Mouse (Mus musculus) embryonic facial prominence, embryonic 11.5 days (tissue): ENCODE results near the gene Agpat1. TPM values are rescaled to one million over a fixed set of nuclear protein-coding genes. Genes with fewer than 3 reads are reported as not detected.

Experiments used
- ATAC-seq: fragments of 200-750 bp; cut with Nextera tagmentation; replicated peaks from 2 replicates; pipeline ENCODE4 v1.8.0; 2017; ENCODE audit warnings: low read depth; ENCODE audit not compliant: insufficient number of reproducible peaks, low FRiP score, low TSS enrichment
- DNase-seq: peaks from one replicate; pipeline ENCODE4 v3.0.0-alpha.2; 2015; ENCODE audit warnings: low spot score
- H3K27ac ChIP-seq: fragments of 300-500 bp; sonication (generic); replicated peaks from 2 replicates; pipeline ENCODE4 v1.5.1; 2014; ENCODE audit warnings: mild to moderate bottlenecking, low read depth, low read length, control low read depth
- H3K27me3 ChIP-seq: fragments of 300-500 bp; sonication (generic); 2 replicates; pipeline ENCODE4 v1.6.1; 2014; ENCODE audit warnings: mild to moderate bottlenecking, low read length, moderate library complexity, mixed read lengths; ENCODE audit not compliant: control insufficient read depth, insufficient read depth
- H3K36me3 ChIP-seq: fragments of 300-500 bp; sonication (generic); replicated peaks from 2 replicates; pipeline ENCODE4 v1.6.1; 2014; ENCODE audit warnings: low read depth, mild to moderate bottlenecking, low read length, moderate library complexity, mixed read lengths; ENCODE audit not compliant: control insufficient read depth, insufficient read depth
- H3K4me1 ChIP-seq: fragments of 300-500 bp; sonication (generic); 2 replicates; pipeline ENCODE4 v1.6.1; 2014; ENCODE audit warnings: low read length, mixed read lengths; ENCODE audit not compliant: control insufficient read depth, insufficient read depth
- H3K4me2 ChIP-seq: fragments of 300-500 bp; sonication (generic); 2 replicates; pipeline ENCODE4 v1.6.1; 2014; ENCODE audit warnings: low read depth, mild to moderate bottlenecking, control low read depth, low read length, moderate library complexity
- H3K4me3 ChIP-seq: fragments of 300-500 bp; sonication (generic); 2 replicates; pipeline ENCODE4 v1.5.1; 2014; ENCODE audit warnings: low read depth, low read length, control low read depth
- H3K9ac ChIP-seq: fragments of 300-500 bp; sonication (generic); replicated peaks from 2 replicates; pipeline ENCODE4 v1.6.1; 2014; ENCODE audit warnings: mild to moderate bottlenecking, control low read depth, low read length
- H3K9me3 ChIP-seq: fragments of 300-500 bp; sonication (generic); replicated peaks from 2 replicates; pipeline ENCODE4 v1.6.1; 2016; ENCODE audit warnings: mild to moderate bottlenecking, low read length, inconsistent platforms, mixed read lengths; ENCODE audit not compliant: control insufficient read depth
- WGBS: fragments of 180-500 bp; shearing (Covaris S2); extraction: QIAGEN DNeasy Blood & Tissue Kit; methylation state at CpG from one replicate; pipeline ENCODE4 v1.1.7; 2014; 5-methylcytosine and 5-hydroxymethylcytosine counted together
- polyA plus RNA-seq: library from polyadenylated mRNA; unstranded; fragments of >200 nt; fragmentation: Nextera tagmentation; extraction: Ambion mirVana; gene quantifications from 2 replicates; pipeline ENCODE4 v1.2.1, GENCODE M21; 2014

Agpat1 gene
- polyA plus RNA-seq, 1 experiment from 2014 or later = 55.3 TPM

GRCm38 (mm10) chr17:34661121-34661591, 57.1 kb downstream of the Agpat1 start:
- H3K4me2 ChIP-seq = peak overlapping the region; percentile 38
- H3K27ac ChIP-seq = no peak overlapping the region
- H3K9ac ChIP-seq = no peak overlapping the region; the same call in 1 of the 2 replicates
- no peaks in the 10 kb centered on the region; the same call in 1 of the 2 replicates for H3K4me1 ChIP-seq
- H3K9me3 ChIP-seq = no peaks in the 10 kb centered on the region
- peak; percentile 27 for DNase-seq
- WGBS = 12% methylated on average over 19 of the region's 19 CpGs
- H3K4me3 ChIP-seq = no peak overlapping the region
- ATAC-seq = no peak
- H3K36me3 ChIP-seq = no peaks in the 10 kb centered on the region
- peaks cover 14% of the 10 kb centered on the region for H3K27me3 ChIP-seq

GRCm38 (mm10) chr17:34662468-34662867, 58.4 kb downstream of the Agpat1 start:
- Histone ChIP-seq H3K4me3 (no peak overlapping the region), H3K9ac (no peak overlapping the region), H3K27me3 (peaks cover 14% of the 10 kb centered on the region), H3K9me3 (no peaks in the 10 kb centered on the region), H3K27ac (no peak overlapping the region), H3K4me1 (no peaks in the 10 kb centered on the region; the same call in 1 of the 2 replicates), H3K4me2 (no peak overlapping the region), H3K36me3 (no peaks in the 10 kb centered on the region)
- ATAC-seq (no peak), DNase-seq (no peak)
- WGBS = 87% methylated on average over 1 of the region's 1 CpGs

- WGBS = 76% methylated on average over 8 of the region's 8 CpGs
- ATAC-seq (no peak), DNase-seq (no peak)
- Histone ChIP-seq H3K4me2 (no peak overlapping the region), H3K4me3 (no peak overlapping the region), H3K4me1 (no peaks in the 10 kb centered on the region; the same call in 1 of the 2 replicates), H3K27me3 (peaks cover 14% of the 10 kb centered on the region), H3K9me3 (no peaks in the 10 kb centered on the region), H3K9ac (no peak overlapping the region), H3K36me3 (no peaks in the 10 kb centered on the region), H3K27ac (no peak overlapping the region)
Measured at GRCm38 (mm10) chr17:34662978-34663377, 58.9 kb downstream of the Agpat1 start.

Other genes with a start within 250 kb of the Agpat1 start
- gene Btnl2, start 249.4 kb upstream of the Agpat1 start, polyA plus RNA-seq = 0.08 TPM in 1 of 2 replicates, not detected in the other
- not detected in 2 replicates for gene Btnl1, start 227.1 kb upstream of the Agpat1 start, polyA plus RNA-seq
- gene BC051142, start 205.4 kb upstream of the Agpat1 start, polyA plus RNA-seq = 0.39 and 0.72 TPM in 2 replicates
- gene Btnl4, start 126.9 kb upstream of the Agpat1 start, polyA plus RNA-seq = not detected in 2 replicates
- gene Btnl6, start 86.9 kb upstream of the Agpat1 start, polyA plus RNA-seq = not detected in 2 replicates
- 4.8 and 5.9 TPM in 2 replicates for gene Notch4, start 40.0 kb upstream of the Agpat1 start, polyA plus RNA-seq
- 5.5 and 6.0 TPM in 2 replicates for gene Gpsm3, start 14.5 kb upstream of the Agpat1 start, polyA plus RNA-seq
- gene Pbx2, start 13.0 kb upstream of the Agpat1 start, polyA plus RNA-seq = 17.9 and 21.2 TPM in 2 replicates
- gene Ager, start 6.4 kb upstream of the Agpat1 start, polyA plus RNA-seq = 0.64 and 1.2 TPM in 2 replicates
- 117 and 118 TPM in 2 replicates for gene Rnf5, start 572 bp upstream of the Agpat1 start, polyA plus RNA-seq
- 3.1 and 4.4 TPM in 2 replicates for gene Egfl8, start 11.7 kb downstream of the Agpat1 start, polyA plus RNA-seq
- gene Ppt2, start 24.2 kb downstream of the Agpat1 start, polyA plus RNA-seq = 19.4 and 20.0 TPM in 2 replicates
- 0.10 and 0.11 TPM in 2 replicates for gene Prrt1, start 25.3 kb downstream of the Agpat1 start, polyA plus RNA-seq
- gene Fkbpl, start 40.5 kb downstream of the Agpat1 start, polyA plus RNA-seq = 16.2 and 16.6 TPM in 2 replicates
- gene Atf6b, start 42.9 kb downstream of the Agpat1 start, polyA plus RNA-seq = 55.8 and 58.5 TPM in 2 replicates
- gene Tnxb, start 66.3 kb downstream of the Agpat1 start, polyA plus RNA-seq = not detected in 2 replicates
- gene C4b, start 139.6 kb downstream of the Agpat1 start, polyA plus RNA-seq = not detected in 2 replicates
- gene Cyp21a1, start 200.3 kb downstream of the Agpat1 start, polyA plus RNA-seq = not detected in 2 replicates
- gene Stk19, start 232.7 kb downstream of the Agpat1 start, polyA plus RNA-seq = 14.4 and 18.4 TPM in 2 replicates
- 65.3 and 68.1 TPM in 2 replicates for gene Dxo, start 232.8 kb downstream of the Agpat1 start, polyA plus RNA-seq
- gene Skiv2l, start 245.9 kb downstream of the Agpat1 start, polyA plus RNA-seq = 27.1 and 31.9 TPM in 2 replicates
- gene Nelfe, start 246.1 kb downstream of the Agpat1 start, polyA plus RNA-seq = 128 and 130 TPM in 2 replicates